ENCODE assay signal across 11 mouse cellular contexts in the genomic region with DNA sequence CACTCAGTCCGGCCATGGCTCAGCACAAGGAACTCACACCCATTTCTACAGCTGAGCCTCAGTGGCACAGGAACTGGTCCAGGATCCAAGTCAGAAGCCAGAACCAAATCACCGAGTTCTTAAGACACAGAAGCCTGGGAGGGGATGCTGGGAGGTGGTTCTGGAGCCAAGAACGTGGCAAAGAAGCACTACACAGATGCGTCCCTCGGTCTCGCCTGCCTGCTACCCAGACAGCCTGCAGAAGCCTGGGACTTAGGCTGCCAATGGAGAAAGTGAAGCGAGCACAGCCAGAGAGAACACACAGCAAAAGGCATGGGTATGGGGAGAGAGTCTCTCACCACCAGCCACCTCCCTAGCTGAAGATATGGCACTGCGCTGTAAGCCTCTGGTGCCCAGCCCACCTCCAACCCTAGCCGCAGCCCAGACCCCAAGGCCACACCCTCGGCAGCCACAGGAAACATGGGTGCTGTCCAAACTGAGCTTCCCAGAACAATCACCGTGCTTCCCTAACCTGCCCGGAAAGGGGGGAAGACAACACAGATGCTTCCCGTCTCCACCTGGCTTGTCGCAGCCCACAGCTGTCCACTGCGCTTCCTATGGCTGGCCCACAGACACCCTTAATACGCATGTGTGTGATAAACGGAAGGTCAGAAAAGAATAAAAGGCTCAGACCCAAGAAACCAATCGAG. TPM values are rescaled to one million over a fixed set of nuclear protein-coding genes. Genes with fewer than 3 reads are reported as not detected.
A peak's percentile ranks its signal among the peaks of the same experiment; 100 is the strongest.
DNase-seq lines count a peak whose midpoint lies in the region; ATAC-seq and TF ChIP-seq lines count a peak whose summit lies in the region.
"Had no signal": no experiment of that assay in that cellular context is flagged by ENCODE, and none has a peak within 500 bp of the region (broad histone marks: within the 10 kb centered on the region; RNA-seq: fewer than 3 reads in every experiment).

No protein-coding gene starts in this region.

- WGBS in hindbrain, embryonic 10.5 days: 83% methylated on average over 18 of the region's 18 CpGs
- WGBS in hindbrain, embryonic 12.5 days: 83% methylated on average over 17 of the region's 18 CpGs
- 66% methylated on average over 18 of the region's 18 CpGs for WGBS in heart, postnatal 0 days

- no peak overlapping the region for H3K4me2 ChIP-seq in hindbrain, embryonic 12.5 days (replicated peaks)
- no peak overlapping the region for H3K4me2 ChIP-seq in heart, postnatal 0 days (ENCODE audit: low read depth, low read length)
- H3K4me2 ChIP-seq: forebrain, embryonic 15.5 days; stomach, embryonic 15.5 days had no signal

- no peaks in the 10 kb centered on the region for H3K36me3 ChIP-seq in hindbrain, embryonic 10.5 days
- H3K36me3 ChIP-seq in hindbrain, embryonic 12.5 days: no peaks in the 10 kb centered on the region
- H3K36me3 ChIP-seq in heart, postnatal 0 days (replicated peaks; ENCODE audit: control insufficient read depth, insufficient read depth, low read length): no peaks in the 10 kb centered on the region
- H3K36me3 ChIP-seq: forebrain, embryonic 15.5 days; stomach, embryonic 15.5 days had no signal

- no peak for TF ChIP-seq CTCF in heart, postnatal 0 days (IDR thresholded peaks at IDR 0.05; ENCODE audit: low read depth)

- peaks cover 33% of the 10 kb centered on the region for H3K27me3 ChIP-seq in hindbrain, embryonic 10.5 days (ENCODE audit: insufficient read depth, poor library complexity, severe bottlenecking)
- H3K27me3 ChIP-seq in hindbrain, embryonic 12.5 days: peaks cover 4% of the 10 kb centered on the region; the same call in 1 of the 2 replicates
- no peaks in the 10 kb centered on the region for H3K27me3 ChIP-seq in heart, postnatal 0 days (ENCODE audit: control insufficient read depth, insufficient read depth, low read length)
- H3K27me3 ChIP-seq: forebrain, embryonic 15.5 days; stomach, embryonic 15.5 days had no signal

- no peak overlapping the region for H3K9ac ChIP-seq in hindbrain, embryonic 12.5 days
- H3K9ac ChIP-seq in heart, postnatal 0 days (replicated peaks; ENCODE audit: low read depth, low read length): no peak overlapping the region
- H3K9ac ChIP-seq: forebrain, embryonic 15.5 days; stomach, embryonic 15.5 days had no signal

- H3K9me3 ChIP-seq in hindbrain, embryonic 10.5 days: no peaks in the 10 kb centered on the region
- no peaks in the 10 kb centered on the region for H3K9me3 ChIP-seq in hindbrain, embryonic 12.5 days (replicated peaks)
- H3K9me3 ChIP-seq in heart, postnatal 0 days (replicated peaks; ENCODE audit: control insufficient read depth, low read length): no peaks in the 10 kb centered on the region
- H3K9me3 ChIP-seq: forebrain, embryonic 15.5 days; stomach, embryonic 15.5 days had no signal

- no peak for DNase-seq in hindbrain, embryonic 10.5 days (ENCODE audit: low spot score)
- DNase-seq in lung, postnatal 10 days: peak; percentile 40
- DNase-seq in lung, adult 18-20 months: no peak
- no peak for DNase-seq in heart, postnatal 0 days (ENCODE audit: low spot score)
- no peak for DNase-seq in right cerebral cortex, adult 18-20 months
- DNase-seq in spleen, postnatal 14 days (ENCODE audit: low spot score in 2 of 2): no peak
- DNase-seq: cerebellum, adult 2 months had no signal

- ATAC-seq in hindbrain, embryonic 12.5 days (ENCODE audit: low FRiP score): no peak
- peak; percentile 47 for ATAC-seq in heart, postnatal 0 days (ENCODE audit: insufficient read depth, low read depth)
- ATAC-seq: forebrain, embryonic 15.5 days had no signal

- peak overlapping the region; percentile 23; the same call in 1 of the 2 replicates for H3K27ac ChIP-seq in hindbrain, embryonic 10.5 days
- no peak overlapping the region for H3K27ac ChIP-seq in hindbrain, embryonic 12.5 days
- H3K27ac ChIP-seq in heart, postnatal 0 days (ENCODE audit: low read depth): no peak overlapping the region
- H3K27ac ChIP-seq: forebrain, embryonic 15.5 days; stomach, embryonic 15.5 days had no signal

- TF ChIP-seq EP300 in heart, postnatal 0 days (IDR thresholded peaks at IDR 0.05; ENCODE audit: low read depth): peak; percentile 85

- no peak overlapping the region for H3K4me3 ChIP-seq in hindbrain, embryonic 10.5 days
- H3K4me3 ChIP-seq in hindbrain, embryonic 12.5 days: no peak overlapping the region
- H3K4me3 ChIP-seq in heart, postnatal 0 days (ENCODE audit: low read depth, low read length): no peak overlapping the region
- H3K4me3 ChIP-seq: forebrain, embryonic 15.5 days; stomach, embryonic 15.5 days had no signal

- H3K4me1 ChIP-seq in hindbrain, embryonic 10.5 days (replicated peaks): peaks cover 85% of the 10 kb centered on the region
- peaks cover 59% of the 10 kb centered on the region for H3K4me1 ChIP-seq in hindbrain, embryonic 12.5 days
- peaks cover 39% of the 10 kb centered on the region for H3K4me1 ChIP-seq in heart, postnatal 0 days (ENCODE audit: control insufficient read depth, insufficient read depth)

RNA-seq across cellular contexts. Expression of gene Spsb1, which starts 13.6 kb away (rescaled TPM):
- 10.7 and 12.0 TPM in 2 replicates for polyA plus RNA-seq in hindbrain, embryonic 10.5 days (2016; fragmentation: Nextera tagmentation; extraction: Ambion mirVana)
- polyA plus RNA-seq in hindbrain, embryonic 12.5 days (2016; fragmentation: Nextera tagmentation; extraction: Ambion mirVana): 15.5 and 17.8 TPM in 2 replicates
- total RNA-seq in heart, postnatal 0 days (2014; rRNA removed; ENCODE audit: low replicate concordance): 13.2 and 19.3 TPM in 2 replicates
- 14.4 and 15.2 TPM in 2 replicates for polyA plus RNA-seq in heart, postnatal 0 days (2015; fragmentation: Nextera tagmentation; extraction: Ambion mirVana)
- total RNA-seq: monocyte, adult 5-6 weeks had no signal
